Mouse (Mus musculus): ENCODE results near the gene Morc1. TPM values are rescaled to one million over a fixed set of nuclear protein-coding genes. Genes with fewer than 3 reads are reported as not detected.

Gene Morc1
- total and polyA plus RNA-seq, 3 experiments, result 0.64 TPM; not detected in 2

DNA sequence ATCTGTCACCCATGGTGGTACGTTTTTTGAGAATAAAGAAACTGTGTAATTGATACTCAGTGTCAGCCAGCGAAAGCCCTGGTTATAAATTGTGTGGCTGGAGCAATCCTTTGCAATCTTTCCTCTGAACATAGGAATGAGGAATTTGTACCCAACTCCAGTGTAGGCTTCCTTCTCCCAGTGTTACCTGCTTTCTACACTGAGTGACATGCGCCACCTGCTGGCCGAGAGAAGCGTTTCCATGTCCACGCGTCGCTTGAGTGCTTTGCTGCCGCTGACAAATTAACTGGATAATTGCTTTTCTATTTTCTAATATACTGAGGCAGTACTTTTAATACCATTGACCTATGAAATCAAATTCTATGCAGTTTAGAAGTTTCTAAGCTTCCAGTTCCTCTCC is 139.3 kb downstream of the Morc1 start:
- DNase-seq (ENCODE audit: extremely low read depth), result peak; percentile 34
- Histone ChIP-seq H3K36me3 (replicated peaks in 1 of 2; ENCODE audit: control insufficient read depth in 1 of 2, insufficient read depth in 1 of 2, low read length in 1 of 2) (no peaks in the 10 kb centered on the region), H3K79me2 (replicated peaks; ENCODE audit: control insufficient read depth, extremely low read depth, insufficient read depth, poor library complexity, severe bottlenecking) (no peaks in the 10 kb centered on the region), H3K27ac (ENCODE audit: insufficient read depth, low read depth) (no peak overlapping the region), H3K4me2 (ENCODE audit: insufficient read depth, low read depth, poor library complexity, severe bottlenecking) (no peak overlapping the region), H3K27me3 (replicated peaks) (no peaks in the 10 kb centered on the region), H3K9me3 (replicated peaks; ENCODE audit: low read length) (peaks cover 62% of the 10 kb centered on the region), H3K4me3 (replicated peaks in 1 of 3; ENCODE audit: low read depth in 2 of 3, low read length in 2 of 3, poor library complexity in 1 of 3) (no peak overlapping the region), H3K4me1 (ENCODE audit: control insufficient read depth in 1 of 2, insufficient read depth in 2 of 2) (no peaks in the 10 kb centered on the region), H3K9ac (ENCODE audit: insufficient read depth, low read depth) (no peak overlapping the region)
- dilution Hi-C loops (cut with MboI; ENCODE audit: extremely low pct_ligation_motif_present, extremely low pct_unique_long_range_greater_than_20kb, low sequenced_read_pairs), result no loop called here
- in situ Hi-C loops (cut with MboI; ENCODE audit: low pct_ligation_motif_present, low pct_unique_long_range_greater_than_20kb, low sequenced_read_pairs), result no loop called here
- TF ChIP-seq MAFK (IDR thresholded peaks at IDR 0.05; ENCODE audit: insufficient replicate concordance, low read length), result no peak
- no peak for TF ChIP-seq NELFE (IDR thresholded peaks at IDR 0.05; ENCODE audit: low read depth, low read length)
- TF ChIP-seq CHD2 (IDR thresholded peaks at IDR 0.05; ENCODE audit: low read length), result no peak
- no peak for TF ChIP-seq KAT2A (IDR thresholded peaks at IDR 0.05; ENCODE audit: insufficient replicate concordance, low read length)
- TF ChIP-seq E2F4 (IDR thresholded peaks at IDR 0.05; ENCODE audit: insufficient replicate concordance, low read depth, low read length), result no peak
- TF ChIP-seq RAD21 (IDR thresholded peaks at IDR 0.05; ENCODE audit: low read depth, low read length), result peak; percentile 63
- TF ChIP-seq RCOR1 (conservative IDR thresholded peaks at IDR 0.05; ENCODE audit: low read depth, low read length), result no peak
- no peak for TF ChIP-seq USF1 (IDR thresholded peaks at IDR 0.05; ENCODE audit: low read depth, low read length)
- peak; percentile 62 for TF ChIP-seq SMC3 (IDR thresholded peaks at IDR 0.05; ENCODE audit: low read depth, low read length)
- no peak for TF ChIP-seq MEF2A (IDR thresholded peaks at IDR 0.05; ENCODE audit: borderline replicate concordance, low read depth, low read length)
- TF ChIP-seq ZNF384 (IDR thresholded peaks at IDR 0.05; ENCODE audit: low read depth, low read length), result no peak
- TF ChIP-seq CTCF (conservative IDR thresholded peaks at IDR 0.05 in 1 of 2, IDR thresholded peaks at IDR 0.05 in 1 of 2; ENCODE audit: low read depth in 2 of 2, low read length in 2 of 2), result peak; percentile 29 to 74; a peak in 3 of 4 replicates
- no peak for TF ChIP-seq POLR2A (IDR thresholded peaks at IDR 0.05; ENCODE audit: low read depth, low read length)
- no peak for TF ChIP-seq EP300 (IDR thresholded peaks at IDR 0.05; ENCODE audit: low read length)
- no peak for TF ChIP-seq POLR2AphosphoS2 (IDR thresholded peaks at IDR 0.05; ENCODE audit: low read depth, low read length)
- no peak for TF ChIP-seq UBTF (IDR thresholded peaks at IDR 0.05; ENCODE audit: low read depth, low read length)
- no peak for TF ChIP-seq GABPA (IDR thresholded peaks at IDR 0.05; ENCODE audit: insufficient replicate concordance, low read depth, low read length)
- TF ChIP-seq TCF12 (IDR thresholded peaks at IDR 0.05; ENCODE audit: low read depth, low read length), result no peak
- no peak for TF ChIP-seq CHD1 (IDR thresholded peaks at IDR 0.05; ENCODE audit: low read depth, low read length)
- no peak for TF ChIP-seq MAZ (IDR thresholded peaks at IDR 0.05; ENCODE audit: low read depth, low read length)
- TF ChIP-seq ZKSCAN1 (IDR thresholded peaks at IDR 0.05; ENCODE audit: borderline replicate concordance, low read depth, low read length), result no peak
- TF ChIP-seq ZC3H11A (IDR thresholded peaks at IDR 0.05; ENCODE audit: low read depth, low read length), result no peak
- TF ChIP-seq PAX5 (IDR thresholded peaks at IDR 0.05; ENCODE audit: low read length), result no peak
- TF ChIP-seq MYC (IDR thresholded peaks at IDR 0.05; ENCODE audit: low read depth, low read length), result no peak
- no peak for TF ChIP-seq NRF1 (IDR thresholded peaks at IDR 0.05; ENCODE audit: low read depth, low read length)
- TF ChIP-seq TBP (conservative IDR thresholded peaks at IDR 0.05; ENCODE audit: low read depth, low read length), result no peak
- no peak for TF ChIP-seq ELF1 (IDR thresholded peaks at IDR 0.05; ENCODE audit: low read depth, low read length)
